In genomic region chr2:31257096-31257495, GRCm38 (mm10) we compare ENCODE assay signal across 7 mouse cellular contexts. TPM values are rescaled to one million over a fixed set of nuclear protein-coding genes. Genes with fewer than 3 reads are reported as not detected.
DNase-seq lines count a peak whose midpoint lies in the region; ATAC-seq lines count a peak whose summit lies in the region.

No protein-coding gene starts in this region.

- no peak overlapping the region for H3K4me3 ChIP-seq in midbrain, embryonic 13.5 days (replicated peaks)
- H3K4me3 ChIP-seq in midbrain, embryonic 14.5 days (replicated peaks; ENCODE audit: low read depth, low read length), result no peak overlapping the region
- H3K4me3 ChIP-seq in forebrain, embryonic 14.5 days (ENCODE audit: low read depth, low read length), result no peak overlapping the region
- H3K4me3 ChIP-seq in intestine, embryonic 16.5 days (ENCODE audit: low read length), result no peak overlapping the region

- no peak for ATAC-seq in midbrain, embryonic 13.5 days
- no peak for ATAC-seq in midbrain, embryonic 14.5 days (ENCODE audit: low FRiP score, low TSS enrichment)
- no peak for ATAC-seq in forebrain, embryonic 14.5 days
- no peak for ATAC-seq in intestine, embryonic 16.5 days

- no peak overlapping the region for H3K27ac ChIP-seq in midbrain, embryonic 13.5 days
- no peak overlapping the region for H3K27ac ChIP-seq in midbrain, embryonic 14.5 days (replicated peaks; ENCODE audit: low read depth, low read length)
- no peak overlapping the region for H3K27ac ChIP-seq in forebrain, embryonic 14.5 days (ENCODE audit: low read depth, low read length)
- peak overlapping the region; percentile 79; the same call in 1 of the 2 replicates for H3K27ac ChIP-seq in intestine, embryonic 16.5 days (ENCODE audit: low read length)

- no peak for DNase-seq in midbrain, embryonic 14.5 days
- DNase-seq in forebrain, embryonic 14.5 days (ENCODE audit: low spot score), result no peak
- peak; percentile 64 for DNase-seq in right cerebral cortex, postnatal 14 days
- no peak for DNase-seq in gastrocnemius, postnatal 10 days
- no peak for DNase-seq in kidney, postnatal 4 days

- WGBS in midbrain, embryonic 13.5 days, result 70% methylated on average over 6 of the region's 6 CpGs
- WGBS in midbrain, embryonic 14.5 days, result 70% methylated on average over 6 of the region's 6 CpGs
- 42% methylated on average over 6 of the region's 6 CpGs for WGBS in forebrain, embryonic 14.5 days
- WGBS in intestine, embryonic 16.5 days, result 64% methylated on average over 6 of the region's 6 CpGs

- H3K4me2 ChIP-seq in midbrain, embryonic 13.5 days (replicated peaks), result 0 out of 2 replicates have a peak overlapping the region, but pooled peaks have one; percentile 19
- no peak overlapping the region for H3K4me2 ChIP-seq in midbrain, embryonic 14.5 days (ENCODE audit: low read length)
- H3K4me2 ChIP-seq in forebrain, embryonic 14.5 days (ENCODE audit: low read length), result no peak overlapping the region
- no peak overlapping the region for H3K4me2 ChIP-seq in intestine, embryonic 16.5 days (ENCODE audit: low read depth, low read length)

- no peaks in the 10 kb centered on the region for H3K27me3 ChIP-seq in midbrain, embryonic 13.5 days
- H3K27me3 ChIP-seq in midbrain, embryonic 14.5 days (ENCODE audit: control insufficient read depth, insufficient read depth, low read length), result no peaks in the 10 kb centered on the region
- H3K27me3 ChIP-seq in forebrain, embryonic 14.5 days (replicated peaks; ENCODE audit: control insufficient read depth, insufficient read depth, low read length), result no peaks in the 10 kb centered on the region
- H3K27me3 ChIP-seq in intestine, embryonic 16.5 days (replicated peaks; ENCODE audit: control insufficient read depth, insufficient read depth, low read length), result no peaks in the 10 kb centered on the region

- peaks cover 74% of the 10 kb centered on the region for H3K4me1 ChIP-seq in midbrain, embryonic 13.5 days (replicated peaks)
- peaks cover 41% of the 10 kb centered on the region for H3K4me1 ChIP-seq in midbrain, embryonic 14.5 days (ENCODE audit: control insufficient read depth, insufficient read depth, low read length)
- peaks cover 29% of the 10 kb centered on the region for H3K4me1 ChIP-seq in forebrain, embryonic 14.5 days (ENCODE audit: control insufficient read depth, insufficient read depth, low read length)
- peaks cover 41% of the 10 kb centered on the region for H3K4me1 ChIP-seq in intestine, embryonic 16.5 days (ENCODE audit: control insufficient read depth, insufficient read depth, low read length)

- H3K36me3 ChIP-seq in midbrain, embryonic 13.5 days, result peaks cover 5% of the 10 kb centered on the region; the same call in 1 of the 2 replicates
- H3K36me3 ChIP-seq in midbrain, embryonic 14.5 days (ENCODE audit: control insufficient read depth, insufficient read depth, low read length), result 0 out of 2 replicates have a peak, but pooled peaks cover 3% of the 10 kb centered on the region
- H3K36me3 ChIP-seq in forebrain, embryonic 14.5 days (ENCODE audit: control insufficient read depth, insufficient read depth, low read length), result no peaks in the 10 kb centered on the region
- H3K36me3 ChIP-seq in intestine, embryonic 16.5 days (ENCODE audit: control insufficient read depth, insufficient read depth, low read length), result no peaks in the 10 kb centered on the region

- H3K9me3 ChIP-seq in midbrain, embryonic 13.5 days, result no peaks in the 10 kb centered on the region
- no peaks in the 10 kb centered on the region for H3K9me3 ChIP-seq in midbrain, embryonic 14.5 days (ENCODE audit: control insufficient read depth, low read length)
- H3K9me3 ChIP-seq in forebrain, embryonic 14.5 days (replicated peaks; ENCODE audit: control insufficient read depth, low read length), result no peaks in the 10 kb centered on the region
- H3K9me3 ChIP-seq in intestine, embryonic 16.5 days (ENCODE audit: control insufficient read depth, low read length), result no peaks in the 10 kb centered on the region

- H3K9ac ChIP-seq in midbrain, embryonic 13.5 days (replicated peaks), result peak overlapping the region; percentile 4; the same call in 1 of the 2 replicates
- H3K9ac ChIP-seq in midbrain, embryonic 14.5 days (replicated peaks; ENCODE audit: low read length), result no peak overlapping the region
- H3K9ac ChIP-seq in forebrain, embryonic 14.5 days (ENCODE audit: low read length), result peak overlapping the region; percentile 18; the same call in 1 of the 2 replicates
- peak overlapping the region; percentile 48; the same call in 1 of the 2 replicates for H3K9ac ChIP-seq in intestine, embryonic 16.5 days (ENCODE audit: low read depth, low read length)

RNA-seq across cellular contexts. Expression of gene Ncs1, which starts 11.5 kb away (rescaled TPM):
- polyA plus RNA-seq in midbrain, embryonic 13.5 days (2015; fragmentation: Nextera tagmentation; extraction: Ambion mirVana), result 116 and 120 TPM in 2 replicates
- 167 and 185 TPM in 2 replicates for polyA plus RNA-seq in midbrain, embryonic 14.5 days (2014; fragmentation: Nextera tagmentation; extraction: Ambion mirVana)
- polyA plus RNA-seq in forebrain, embryonic 14.5 days (2014; fragmentation: Nextera tagmentation; extraction: Ambion mirVana), result 95.2 and 109 TPM in 2 replicates
- polyA plus RNA-seq in intestine, embryonic 16.5 days (2015; fragmentation: Nextera tagmentation; extraction: Ambion mirVana), result 18.3 and 18.7 TPM in 2 replicates
- total RNA-seq in gastrocnemius, postnatal 10 days (2021), result 10 to 100 TPM; 17.6 to 18.6 TPM

RNA-seq across cellular contexts. Expression of gene Hmcn2, which starts 57.1 kb away (rescaled TPM):
- 0.05 and 0.15 TPM in 2 replicates for polyA plus RNA-seq in midbrain, embryonic 13.5 days (2015; fragmentation: Nextera tagmentation; extraction: Ambion mirVana)
- 0.08 and 0.22 TPM in 2 replicates for polyA plus RNA-seq in midbrain, embryonic 14.5 days (2014; fragmentation: Nextera tagmentation; extraction: Ambion mirVana)
- 0.17 and 0.27 TPM in 2 replicates for polyA plus RNA-seq in forebrain, embryonic 14.5 days (2014; fragmentation: Nextera tagmentation; extraction: Ambion mirVana)
- 4.1 and 4.7 TPM in 2 replicates for polyA plus RNA-seq in intestine, embryonic 16.5 days (2015; fragmentation: Nextera tagmentation; extraction: Ambion mirVana)
- total RNA-seq in gastrocnemius, postnatal 10 days (2021), result 10 to 100 TPM; 38.8 to 50.5 TPM
